Mouse (Mus musculus): ENCODE data around the gene Nudt17.
"Not testable (repeated sequence)": the region's sequence is repeated elsewhere in the genome, so short reads cannot be mapped to it uniquely, and the experiment has no call there.

DNA sequence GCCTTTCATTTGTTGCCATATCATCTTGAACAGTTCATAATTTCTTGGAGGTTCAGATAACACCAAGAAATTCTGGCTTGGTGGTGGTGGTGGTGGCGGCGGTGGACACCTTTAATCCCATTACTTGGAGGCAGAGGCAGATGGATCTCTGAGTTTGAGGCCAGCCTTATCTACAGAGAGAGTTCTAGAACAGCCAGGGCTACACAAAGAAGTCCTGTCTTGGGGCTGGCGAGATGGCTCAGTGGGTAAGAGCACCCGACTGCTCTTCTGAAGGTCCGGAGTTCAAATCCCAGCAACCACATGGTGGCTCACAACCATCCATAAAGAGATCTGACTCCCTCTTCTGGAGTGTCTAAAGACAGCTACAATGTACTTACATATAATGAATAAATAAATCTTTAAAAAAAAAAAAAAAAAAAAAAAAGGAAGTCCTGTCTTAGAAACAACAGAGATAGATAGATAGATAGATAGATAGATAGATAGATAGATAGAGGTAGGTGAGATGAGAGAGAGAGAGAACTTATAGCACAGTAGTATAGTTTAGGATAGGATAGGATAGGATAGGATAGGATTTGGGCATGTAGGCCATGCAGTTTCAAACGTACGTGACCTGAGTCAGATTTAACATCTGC lies 42.5 kb downstream of the Nudt17 start:
- TF ChIP-seq CTCF (IDR thresholded peaks at IDR 0.05; ENCODE audit: extremely low read depth, insufficient read depth, insufficient read length, insufficient replicate concordance); POLR2A (IDR thresholded peaks at IDR 0.05; ENCODE audit: low read depth, low read length): not testable (repeated sequence)
